Mouse (Mus musculus) natural killer cell, adult 2 months (primary cell): Measurements from ENCODE around the gene Nasp.
A peak's percentile ranks its signal among the peaks of the same experiment; 100 is the strongest.

Experiments used
- DNase-seq, 2 experiments: peaks; one replicate each; pipeline ENCODE4 v3.0.0; 2022; ENCODE audit warnings: low spot score in 2 of 2

Nasp gene

DNA sequence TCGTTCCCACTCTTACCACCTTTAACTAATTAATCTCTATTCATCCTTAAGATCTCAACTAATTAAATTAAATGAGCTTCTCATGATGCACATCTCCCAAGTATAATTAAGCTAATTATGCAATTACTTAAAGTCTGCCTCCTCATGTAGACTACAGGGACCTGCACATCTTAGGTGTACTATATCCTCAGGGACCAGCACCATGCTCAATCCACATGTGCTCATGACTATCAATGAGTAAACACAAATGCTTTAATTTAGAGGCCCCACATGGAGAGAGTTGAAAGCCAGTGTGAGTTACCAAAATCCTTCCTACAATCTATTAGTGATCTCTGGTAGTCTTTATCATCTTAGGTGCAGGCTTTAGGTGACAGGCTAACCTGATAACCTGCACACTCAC lies 7.5 kb upstream of the Nasp start:
- no peak for DNase-seq

- peak; percentile 94 for DNase-seq
These were observed 403 bp downstream of the Nasp start for GRCm38 (mm10) chr4:116627359-116627716.

GRCm38 (mm10) chr4:116626658-116627358 lies 933 bp downstream of the Nasp start:
- peak; percentile 70 for DNase-seq

- DNase-seq, result no peak
These were observed 2.9 kb downstream of the Nasp start for GRCm38 (mm10) chr4:116624831-116625230.

DNA sequence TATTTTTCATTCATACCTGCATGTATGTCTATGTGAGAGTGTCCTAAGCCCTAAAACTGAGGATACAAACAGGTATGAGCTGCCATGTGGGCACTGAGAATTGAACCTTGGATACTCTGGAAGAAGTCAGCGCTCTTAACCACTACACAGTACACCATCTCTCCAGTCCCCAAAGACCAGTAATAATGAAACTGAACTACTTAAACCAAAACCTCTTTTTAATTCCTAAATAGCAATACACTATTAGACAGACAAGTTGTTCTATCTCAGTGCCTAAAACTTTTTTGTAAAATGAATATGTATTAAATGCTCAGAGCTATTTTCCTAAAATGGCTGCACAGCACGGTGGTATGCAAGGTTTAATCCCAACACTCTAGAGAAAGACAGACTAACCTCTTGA lies 12.5 kb downstream of the Nasp start:
- DNase-seq, result no peak

DNA sequence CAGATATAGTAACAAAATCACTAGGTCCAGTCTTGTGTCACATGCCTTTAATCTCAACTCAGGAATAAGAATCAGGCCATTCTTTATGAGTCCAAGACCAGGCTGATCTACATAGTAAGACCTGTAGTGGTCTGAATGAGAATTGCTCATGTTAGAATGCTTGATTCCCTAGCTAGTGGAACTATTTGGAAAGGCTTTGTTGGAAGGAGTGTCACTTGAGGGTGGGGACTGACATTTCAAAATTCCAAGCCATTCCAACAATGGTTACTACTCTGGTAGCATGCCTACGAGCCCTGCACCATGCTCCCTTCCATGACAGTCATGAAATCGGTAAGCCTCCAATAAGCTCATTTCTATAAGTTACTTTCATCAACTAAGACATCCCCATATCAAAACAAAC lies 15.1 kb downstream of the Nasp start:
- DNase-seq, result no peak

DNA sequence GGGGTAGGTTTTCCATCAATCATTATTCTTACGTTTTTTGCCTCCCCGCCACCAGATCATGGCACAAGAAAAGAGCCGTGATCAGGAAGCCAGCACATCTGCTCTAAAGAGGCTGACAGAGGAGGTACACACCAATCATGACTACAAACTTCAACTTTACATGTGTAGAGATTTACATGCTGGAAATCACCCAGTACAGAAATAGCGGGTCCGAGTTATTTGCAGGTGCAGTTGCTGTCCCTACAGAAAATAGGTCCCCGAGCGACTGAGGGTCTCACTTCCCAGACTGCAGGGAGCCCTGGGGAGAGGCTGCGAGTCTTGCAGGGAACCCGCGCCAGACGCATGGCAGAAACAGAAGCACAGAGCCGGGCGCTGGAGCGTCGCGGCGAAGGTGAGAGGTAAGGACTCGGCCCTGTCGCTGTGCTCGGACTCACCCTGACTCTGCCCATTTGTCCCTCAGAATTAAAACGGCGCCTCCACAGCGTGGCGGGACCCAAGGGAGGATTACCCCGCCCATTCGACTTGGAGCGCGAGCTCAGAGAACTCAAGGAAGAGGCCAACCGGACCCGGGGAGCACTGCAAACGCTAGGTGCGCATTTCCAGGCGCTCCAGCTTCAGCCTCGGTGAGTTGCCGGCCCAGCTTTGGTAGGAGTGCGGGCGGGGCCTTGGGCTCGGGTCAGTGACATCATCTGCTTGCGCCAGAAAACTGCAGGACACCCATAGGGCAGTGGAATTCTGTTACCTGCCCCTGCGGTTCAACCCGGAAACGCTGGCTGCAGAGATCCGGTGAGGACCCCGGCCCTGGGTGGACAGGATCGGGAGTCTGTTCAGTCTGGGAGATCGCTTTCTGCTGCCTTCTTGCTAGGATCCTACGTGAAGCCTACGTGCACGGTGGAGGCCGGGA lies 30.5 kb downstream of the Nasp start:
- DNase-seq, result peak; percentile 74 to 81

DNA sequence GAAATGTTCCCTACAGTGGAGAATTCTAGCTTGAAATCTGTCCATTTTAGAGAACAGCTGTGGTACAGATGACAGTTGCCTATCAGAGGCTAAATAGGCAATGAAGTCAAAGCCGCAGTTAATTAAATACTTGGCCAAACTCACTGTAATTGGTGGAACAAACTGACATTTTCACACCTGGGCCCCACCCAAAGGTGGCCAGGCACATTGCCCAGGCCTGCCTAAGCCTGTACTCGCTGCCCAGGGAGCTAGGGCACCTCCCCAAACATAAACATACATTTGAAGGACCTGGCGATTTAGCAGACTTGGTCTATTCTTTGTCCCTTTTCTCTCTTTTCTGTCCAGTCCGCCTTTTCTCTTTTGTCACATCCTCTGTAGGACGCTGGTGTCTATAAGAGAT lies 31.4 kb downstream of the Nasp start, which contains the start of gene Ccdc17:
Ccdc17 (plus strand) TSS at position 276 of the 400 bp plus-strand sequence.
- no peak for DNase-seq

GRCm38 (mm10) chr4:116595793-116596192 lies 31.9 kb downstream of the Nasp start:
- DNase-seq, result no peak

DNA sequence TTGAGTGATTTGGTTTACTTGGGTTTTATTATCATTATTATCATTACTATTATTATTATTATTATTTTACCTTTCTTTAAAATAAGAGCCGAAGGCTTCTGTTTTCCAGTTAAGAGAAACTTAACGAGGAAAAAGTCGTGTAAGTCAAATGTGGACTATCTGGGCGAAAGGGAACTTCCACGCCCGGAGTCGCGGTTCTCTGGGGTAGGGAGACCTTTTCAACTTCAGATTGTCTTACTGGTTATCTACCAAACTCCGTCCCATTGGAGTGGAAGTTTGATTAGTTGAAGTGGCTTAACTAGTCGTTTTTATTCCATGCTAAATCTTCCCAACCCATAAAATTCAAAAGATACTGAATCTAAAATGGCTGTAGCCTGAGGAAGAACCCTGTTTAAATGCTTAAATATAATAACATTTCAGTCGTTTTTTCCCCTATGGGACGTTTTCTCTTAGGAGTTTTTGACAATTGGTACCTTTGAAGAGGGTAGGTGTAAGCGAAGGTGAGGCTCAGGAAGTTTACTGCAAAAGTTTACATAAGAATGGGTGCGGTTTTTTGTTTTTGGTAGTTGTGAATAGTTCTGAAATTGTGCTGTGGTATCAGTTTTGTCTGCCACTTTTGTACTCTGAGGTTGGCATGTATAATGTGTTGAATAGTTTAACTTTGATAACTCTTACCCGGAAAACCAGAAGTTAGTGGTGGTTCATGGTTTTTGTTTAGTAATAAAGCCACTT lies 69.4 kb downstream of the Nasp start:
- peak in 1 of 2 experiments; percentile 1 for DNase-seq

- peak; percentile 96 to 97 for DNase-seq
These were observed 70.2 kb downstream of the Nasp start, which contains the start of gene Gpbp1l1 for GRCm38 (mm10) chr4:116557306-116558121. TSS of gene Gpbp1l1 (plus strand) at chr4:116557658.

- DNase-seq, result peak; percentile 93 to 94
These were observed 71.0 kb downstream of the Nasp start for GRCm38 (mm10) chr4:116556561-116557305.

GRCm38 (mm10) chr4:116555413-116556300 lies 72.1 kb downstream of the Nasp start, which contains the start of gene Tmem69:
TSS of gene Tmem69 (minus strand) at chr4:116555936.
- DNase-seq, result peak; percentile 66 to 78

DNA sequence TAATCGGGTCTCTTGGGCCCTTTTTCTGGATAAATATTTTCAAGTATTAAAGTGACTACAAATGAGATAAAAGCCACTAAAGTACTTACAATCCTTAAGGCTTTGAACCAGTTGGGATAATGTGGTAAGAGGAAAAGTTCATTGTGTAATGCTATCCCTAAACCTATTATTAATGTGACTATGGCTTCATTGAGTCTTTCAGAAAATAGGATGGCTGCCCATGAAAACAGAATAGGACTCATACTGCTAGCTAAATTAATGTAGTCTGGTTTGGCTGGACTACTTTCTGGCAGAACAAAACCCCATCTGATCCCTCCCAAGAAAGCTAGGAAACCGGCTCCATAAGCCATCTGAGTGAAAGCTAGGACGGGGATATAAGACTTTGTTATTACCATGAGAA lies 74.7 kb downstream of the Nasp start:
- DNase-seq, result no peak
